Comparison of ENCODE assay signal across 11 mouse cellular contexts in genomic region chr7:44382541-44382940, GRCm38 (mm10). TPM values are rescaled to one million over a fixed set of nuclear protein-coding genes. Genes with fewer than 3 reads are reported as not detected.
DNase-seq lines count a peak whose midpoint lies in the region; ATAC-seq and TF ChIP-seq lines count a peak whose summit lies in the region.
"Had no signal": no experiment of that assay in that cellular context is flagged by ENCODE, and none has a peak within 500 bp of the region (broad histone marks: within the 10 kb centered on the region; RNA-seq: fewer than 3 reads in every experiment).

No protein-coding gene starts in this region.

- ATAC-seq in erythroblast, adult 5-6 weeks (replicated peaks; ENCODE audit: low FRiP score, poor library complexity, severe bottlenecking), result no peak

- DNase-seq in brain, embryonic 14.5 days (ENCODE audit: low read depth), result peak; percentile 94
- peak; percentile 72 to 79 for DNase-seq in frontal cortex, postnatal 10 days (ENCODE audit: low spot score in 2 of 2)
- peak; percentile 66 to 71 for DNase-seq in layer of hippocampus, postnatal 25 days (ENCODE audit: extremely low spot score in 1 of 2, low spot score in 1 of 2)
- DNase-seq in right cerebral cortex, adult 18-20 months, result peak; percentile 87
- DNase-seq in kidney, adult 8-10 months, result no peak
- DNase-seq in heart, postnatal 4 days, result no peak
- DNase-seq in testis, postnatal 14 days (ENCODE audit: low spot score), result no peak
- DNase-seq: cerebellum, adult 11-12 months; gastrocnemius, postnatal 25 days; lung, postnatal 4 days had no signal

- TF ChIP-seq POLR2A in brain, embryonic 14.5 days (IDR thresholded peaks at IDR 0.05; ENCODE audit: borderline replicate concordance, extremely low read depth, insufficient read depth, insufficient read length, poor library complexity, severe bottlenecking), result no peak

- TF ChIP-seq CTCF in brain, embryonic 14.5 days (IDR thresholded peaks at IDR 0.05; ENCODE audit: borderline replicate concordance, extremely low read depth, insufficient read depth, insufficient read length), result no peak

RNA-seq across cellular contexts. Expression of gene Syt3, which starts 1.4 kb away (rescaled TPM):
- 35.5 and 41.6 TPM in 2 replicates for polyA plus RNA-seq in brain, embryonic 14.5 days (2012; rRNA removed)
- total RNA-seq in layer of hippocampus, postnatal 25 days (2021), result 10 to 100 TPM; 91.3 to 92.1 TPM
- 1 to 10 TPM in 1 of 2 experiments, under 1 TPM in 1; 0.88 to 1.4 TPM for total RNA-seq in heart, postnatal 4 days (2021)
- not detected in 2 replicates for total RNA-seq in erythroblast, adult 5-6 weeks (2015; ENCODE audit: low replicate concordance)
- total RNA-seq in erythroblast, adult 5-6 weeks (2017; ENCODE audit: low replicate concordance), result not detected in 2 replicates

RNA-seq across cellular contexts. Expression of gene 1700008O03Rik, which starts 3.1 kb away (rescaled TPM):
- polyA plus RNA-seq in brain, embryonic 14.5 days (2012; rRNA removed), result 3.0 and 4.1 TPM in 2 replicates
- 1 to 10 TPM; 3.8 to 4.1 TPM for total RNA-seq in layer of hippocampus, postnatal 25 days (2021)
- not detected for total RNA-seq in heart, postnatal 4 days (2021)
- total RNA-seq in erythroblast, adult 5-6 weeks (2015; ENCODE audit: low replicate concordance), result not detected in 2 replicates
- not detected in 2 replicates for total RNA-seq in erythroblast, adult 5-6 weeks (2017; ENCODE audit: low replicate concordance)
- total RNA-seq: gastrocnemius, postnatal 25 days had no signal

RNA-seq across cellular contexts. Expression of gene Lrrc4b, which starts 46.3 kb away (rescaled TPM):
- polyA plus RNA-seq in brain, embryonic 14.5 days (2012; rRNA removed), result 302 and 372 TPM in 2 replicates
- total RNA-seq in layer of hippocampus, postnatal 25 days (2021), result 100 to 1,000 TPM; 322 to 333 TPM
- total RNA-seq in heart, postnatal 4 days (2021), result 10 to 100 TPM; 50.2 to 51.9 TPM
- not detected in 2 replicates for total RNA-seq in erythroblast, adult 5-6 weeks (2015; ENCODE audit: low replicate concordance)
- total RNA-seq in erythroblast, adult 5-6 weeks (2017; ENCODE audit: low replicate concordance), result not detected in 2 replicates

Comparison
In these comparisons a context has a peak if more than half of its experiments do, and no peak if none do; other contexts are left out.
1. DNase-seq: peak in brain, embryonic 14.5 days (single experiment), frontal cortex, postnatal 10 days (2 of 2), layer of hippocampus, postnatal 25 days (2 of 2) and right cerebral cortex, adult 18-20 months (single experiment); none in kidney, adult 8-10 months (0 of 2), heart, postnatal 4 days (single experiment) and testis, postnatal 14 days (single experiment).
2. RNA of gene Syt3, which starts 1.4 kb away (total RNA-seq): 91.3 to 92.1 TPM in layer of hippocampus, postnatal 25 days; 0.88 to 1.4 TPM in heart, postnatal 4 days and not detected in erythroblast, adult 5-6 weeks; every median in the first group is over 10 times any median in the second.
3. RNA of gene Lrrc4b, which starts 46.3 kb away (total RNA-seq): 322 to 333 TPM in layer of hippocampus, postnatal 25 days and 50.2 to 51.9 TPM in heart, postnatal 4 days; not detected in erythroblast, adult 5-6 weeks; every median in the first group is over 10 times any median in the second.